Mouse (Mus musculus): ENCODE measurements around the gene Gart.

DNA sequence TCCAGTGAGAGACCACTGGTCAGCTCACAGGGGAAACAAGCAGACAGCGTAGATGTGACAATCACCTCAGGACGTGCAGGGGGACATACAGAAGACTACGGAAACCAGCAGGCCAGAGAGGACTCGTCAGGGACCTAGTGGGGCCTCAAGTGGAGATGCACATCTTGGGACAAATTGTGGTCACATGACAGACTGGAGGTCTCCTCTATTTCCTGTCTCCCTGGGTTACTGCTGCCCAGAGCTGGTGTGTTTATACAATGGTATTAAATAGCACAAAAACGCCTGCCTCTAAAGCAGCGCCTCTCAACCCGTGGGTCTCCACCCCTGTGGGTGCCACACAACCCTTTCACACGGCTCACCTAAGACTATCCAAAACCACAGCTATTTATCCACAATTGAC is 54.6 kb downstream of the Gart start:
- TF ChIP-seq GATA1 (IDR thresholded peaks at IDR 0.05; ENCODE audit: low read length) (no peak), TAL1 (IDR thresholded peaks at IDR 0.05; ENCODE audit: low read length) (no peak)

Data from erythroblast, embryonic 14.5 days (primary cell).